Mouse (Mus musculus) midbrain, embryonic 14.5 days (tissue): ENCODE measurements around the gene Gpalpp1. TPM values are rescaled to one million over a fixed set of nuclear protein-coding genes. Genes with fewer than 3 reads are reported as not detected.

Source experiments
- ATAC-seq: fragments of 200-750 bp; cut with Nextera tagmentation; 2 replicates; pipeline ENCODE4 v1.8.0; 2017; ENCODE audit warnings: moderate number of reproducible peaks, moderate library complexity; ENCODE audit not compliant: low FRiP score, low TSS enrichment
- DNase-seq: peaks from one replicate; pipeline ENCODE4 v3.0.0-alpha.2; 2015
- H3K27ac ChIP-seq: fragments of 300-500 bp; sonication (generic); replicated peaks from 2 replicates; pipeline ENCODE4 v1.5.1; 2014; ENCODE audit warnings: mild to moderate bottlenecking, low read depth, low read length, moderate library complexity
- H3K27me3 ChIP-seq: fragments of 300-500 bp; sonication (generic); 2 replicates; pipeline ENCODE4 v1.6.1; 2014; ENCODE audit warnings: low read length, control low read depth, mixed read lengths; ENCODE audit not compliant: control insufficient read depth, insufficient read depth
- H3K36me3 ChIP-seq: fragments of 300-500 bp; sonication (generic); 2 replicates; pipeline ENCODE4 v1.6.1; 2014; ENCODE audit warnings: low read length, control low read depth; ENCODE audit not compliant: control insufficient read depth, insufficient read depth
- H3K4me1 ChIP-seq: fragments of 300-500 bp; sonication (generic); 2 replicates; pipeline ENCODE4 v1.6.1; 2014; ENCODE audit warnings: mild to moderate bottlenecking, antibody characterized with exemption, low read length, control low read depth; ENCODE audit not compliant: control insufficient read depth, insufficient read depth
- H3K4me2 ChIP-seq: fragments of 300-500 bp; sonication (generic); 2 replicates; pipeline ENCODE4 v1.6.1; 2014; ENCODE audit warnings: mild to moderate bottlenecking, low read length, moderate library complexity
- H3K4me3 ChIP-seq: fragments of 300-500 bp; sonication (generic); replicated peaks from 2 replicates; pipeline ENCODE4 v1.5.1; 2014; ENCODE audit warnings: low read depth, low read length
- H3K9ac ChIP-seq: fragments of 300-500 bp; sonication (generic); replicated peaks from 2 replicates; pipeline ENCODE4 v1.6.1; 2014; ENCODE audit warnings: mild to moderate bottlenecking, low read length, moderate library complexity
- H3K9me3 ChIP-seq: fragments of 300-500 bp; sonication (generic); 2 replicates; pipeline ENCODE4 v1.6.1; 2016; ENCODE audit warnings: low read length, control low read depth, mixed read lengths; ENCODE audit not compliant: control insufficient read depth
- WGBS: fragments of 180-500 bp; shearing (Covaris S2); extraction: QIAGEN DNeasy Blood & Tissue Kit; methylation state at CpG from one replicate; pipeline ENCODE4 v1.1.7; 2014; 5-methylcytosine and 5-hydroxymethylcytosine counted together
- polyA plus RNA-seq: library from polyadenylated mRNA; unstranded; fragments of >200 nt; fragmentation: Nextera tagmentation; extraction: Ambion mirVana; gene quantifications from 2 replicates; pipeline ENCODE4 v1.2.1, GENCODE M21; 2014

The Gpalpp1 gene
- polyA plus RNA-seq, 1 experiment from 2014 or later, result 16.2 TPM

DNA sequence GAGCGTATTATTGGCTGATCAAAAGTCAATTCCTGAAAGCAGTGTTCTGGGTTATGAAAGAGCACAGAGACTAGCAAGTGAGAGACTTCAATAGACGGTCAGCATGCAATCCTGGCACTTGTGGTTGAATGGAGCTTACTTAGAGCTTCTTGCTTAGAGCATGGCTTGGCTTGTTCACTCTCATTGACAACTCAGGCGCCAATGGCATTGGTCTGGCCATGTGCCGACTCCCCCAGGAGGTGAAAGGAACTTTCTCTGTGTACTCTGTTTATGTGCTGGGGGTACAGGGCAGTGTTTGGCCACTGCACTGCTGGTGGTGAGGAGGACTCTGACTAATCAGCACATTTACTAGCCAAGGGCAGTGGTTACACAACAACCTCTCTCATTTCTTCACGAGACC lies 51.1 kb downstream of the Gpalpp1 start:
- Histone ChIP-seq H3K27ac (no peak overlapping the region), H3K9me3 (no peaks in the 10 kb centered on the region), H3K4me3 (no peak overlapping the region), H3K9ac (no peak overlapping the region), H3K36me3 (no peaks in the 10 kb centered on the region), H3K4me1 (no peaks in the 10 kb centered on the region), H3K4me2 (no peak overlapping the region), H3K27me3 (no peaks in the 10 kb centered on the region)
- DNase-seq (no peak), ATAC-seq (no peak)
- 77% methylated on average over 5 of the region's 5 CpGs for WGBS

DNA sequence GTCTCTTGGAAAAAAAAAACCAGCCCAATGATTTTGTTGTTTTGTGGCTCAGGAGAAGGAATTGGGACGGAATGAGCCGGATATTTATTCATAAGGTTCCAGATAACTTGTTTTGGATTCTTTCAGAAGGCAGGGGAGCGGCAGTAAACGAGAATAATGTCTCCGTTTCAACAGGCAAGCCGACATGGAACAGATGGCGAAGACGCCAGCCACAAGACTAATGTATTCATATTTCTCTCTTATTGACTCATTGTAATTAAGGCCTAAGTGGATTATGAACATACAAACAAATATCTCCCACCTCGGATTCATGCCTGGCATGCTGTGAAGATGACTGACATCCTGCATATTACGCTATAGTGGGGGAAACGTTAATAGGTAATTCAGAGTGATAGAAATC lies 56.8 kb downstream of the Gpalpp1 start:
- WGBS, result 67% methylated on average over 11 of the region's 11 CpGs

DNA sequence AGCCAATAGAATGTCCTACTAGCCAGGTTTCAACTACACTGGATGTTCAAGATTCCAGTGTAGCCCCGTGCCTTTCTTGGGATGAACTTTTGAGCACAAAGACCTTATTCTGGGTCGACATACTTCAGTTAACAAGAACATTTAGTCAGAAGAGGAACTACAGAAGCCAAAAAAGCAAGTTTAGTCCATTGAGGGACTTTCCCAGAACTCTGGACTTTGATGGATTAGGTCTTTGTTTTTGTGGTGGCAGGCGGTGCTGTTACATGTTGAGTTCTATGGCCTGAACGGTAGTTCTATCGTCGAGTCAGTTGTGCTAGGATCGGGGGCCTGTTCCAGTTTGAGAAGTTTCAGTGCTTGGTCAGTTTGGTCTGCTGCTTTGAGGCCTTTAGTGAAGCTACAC lies 58.6 kb downstream of the Gpalpp1 start:
- Histone ChIP-seq H3K9ac (no peak overlapping the region), H3K36me3 (no peaks in the 10 kb centered on the region), H3K4me2 (no peak overlapping the region), H3K27me3 (no peaks in the 10 kb centered on the region), H3K9me3 (no peaks in the 10 kb centered on the region), H3K27ac (no peak overlapping the region), H3K4me3 (no peak overlapping the region), H3K4me1 (no peaks in the 10 kb centered on the region)
- WGBS, result 86% methylated on average over 7 of the region's 7 CpGs
- no peak for ATAC-seq
- no peak for DNase-seq

More for the DNA sequence above, 56.8 kb downstream of the Gpalpp1 start:
- H3K27me3 ChIP-seq, result no peaks in the 10 kb centered on the region
- H3K4me2 ChIP-seq, result no peak overlapping the region
- no peaks in the 10 kb centered on the region for H3K36me3 ChIP-seq
- H3K9ac ChIP-seq, result no peak overlapping the region
- H3K4me3 ChIP-seq, result no peak overlapping the region
- no peaks in the 10 kb centered on the region for H3K9me3 ChIP-seq
- H3K27ac ChIP-seq, result no peak overlapping the region
- ATAC-seq (no peak), DNase-seq (no peak)
- H3K4me1 ChIP-seq, result no peaks in the 10 kb centered on the region

DNA sequence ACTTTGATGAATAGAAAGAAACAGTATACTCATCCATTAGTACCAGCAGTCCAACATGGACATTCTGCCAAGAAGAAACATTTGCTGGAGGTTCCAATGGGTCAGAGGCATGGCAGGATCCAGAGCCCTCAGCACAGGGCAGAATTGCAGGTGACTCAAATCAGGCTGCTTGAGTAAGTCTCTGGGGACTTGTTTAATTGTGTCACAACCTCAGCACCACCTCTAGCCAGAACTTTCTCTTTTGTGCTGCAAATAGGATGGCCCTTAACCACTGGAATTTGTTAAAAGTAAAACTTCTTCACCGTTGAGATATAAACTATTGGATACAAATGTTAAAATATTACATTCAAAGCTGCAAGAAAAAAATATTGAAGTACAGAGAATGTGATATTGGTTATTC lies 64.8 kb downstream of the Gpalpp1 start:
- no peak for DNase-seq
- Histone ChIP-seq H3K9me3 (no peaks in the 10 kb centered on the region), H3K27me3 (no peaks in the 10 kb centered on the region), H3K9ac (no peak overlapping the region), H3K4me2 (no peak overlapping the region), H3K4me1 (no peaks in the 10 kb centered on the region), H3K4me3 (no peak overlapping the region), H3K27ac (no peak overlapping the region), H3K36me3 (no peaks in the 10 kb centered on the region)
- no peak for ATAC-seq
- 69% methylated on average over 1 of the region's 1 CpGs for WGBS

DNA sequence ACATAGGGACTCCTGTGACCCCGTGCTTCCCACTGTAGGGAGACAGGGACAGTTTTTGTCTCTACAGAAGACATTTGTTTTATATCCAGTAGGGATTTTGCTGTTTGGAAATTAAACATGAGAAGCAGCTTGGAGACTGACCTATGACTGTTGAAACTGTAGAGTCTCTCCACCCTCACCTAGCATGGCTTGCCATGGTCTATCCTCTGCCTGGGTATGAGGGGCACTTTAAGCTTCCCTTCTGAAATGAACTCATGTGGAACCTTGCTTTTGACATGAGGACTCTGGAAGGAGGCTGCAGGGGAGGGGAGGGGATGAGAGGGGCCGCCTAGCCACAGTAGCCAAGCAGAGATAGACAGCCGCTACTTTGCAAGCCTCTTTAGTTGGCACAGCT lies 66.4 kb downstream of the Gpalpp1 start:
- Histone ChIP-seq H3K27me3 (no peaks in the 10 kb centered on the region), H3K4me2 (no peak overlapping the region), H3K4me3 (no peak overlapping the region), H3K27ac (no peak overlapping the region), H3K36me3 (no peaks in the 10 kb centered on the region), H3K4me1 (no peaks in the 10 kb centered on the region), H3K9me3 (no peaks in the 10 kb centered on the region), H3K9ac (no peak overlapping the region)
- no peak for DNase-seq
- 38% methylated on average over 3 of the region's 3 CpGs for WGBS
- ATAC-seq, result no peak

DNA sequence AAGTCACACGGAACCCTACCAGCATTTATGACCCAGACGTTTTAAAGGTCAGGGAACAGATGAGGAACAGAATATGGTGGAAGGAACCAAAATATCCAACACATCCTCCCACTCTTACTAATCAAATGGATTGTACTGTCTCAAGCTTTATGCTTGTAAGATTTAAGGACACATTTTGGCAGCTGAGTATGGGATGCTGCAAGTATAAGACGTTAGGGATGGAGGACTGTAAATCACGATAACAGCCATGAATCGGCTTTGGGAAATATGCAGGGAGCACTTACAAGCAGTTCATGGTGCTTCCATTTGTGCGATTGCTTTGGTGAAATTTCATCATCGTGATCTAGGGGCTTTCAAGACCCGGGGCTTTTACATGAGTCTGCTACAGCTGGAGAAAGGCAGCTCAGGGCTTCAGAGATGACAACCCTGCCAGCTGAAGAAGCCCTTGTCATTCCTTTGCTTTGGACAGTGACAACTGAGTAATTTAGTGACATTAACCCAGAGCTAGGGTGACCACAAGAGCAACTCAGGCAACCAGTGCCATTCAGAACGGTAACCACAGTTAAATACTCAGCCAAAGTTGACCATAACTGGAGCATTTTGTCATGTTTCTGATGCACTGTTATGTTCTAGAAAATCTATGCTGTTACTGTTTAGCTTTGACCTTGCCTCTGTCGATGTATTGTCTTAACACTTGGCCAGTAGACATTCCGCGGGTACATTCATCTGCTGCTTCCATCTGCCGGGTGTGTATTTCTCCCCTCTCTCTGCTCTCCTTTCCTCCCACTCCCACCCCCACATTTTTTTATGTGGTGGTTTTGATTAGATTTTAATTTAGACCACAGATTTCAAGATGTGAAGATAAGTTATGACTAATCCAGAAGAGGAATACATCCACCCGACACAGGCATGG lies 67.1 kb downstream of the Gpalpp1 start:
- DNase-seq, result no peak
- no peaks in the 10 kb centered on the region for H3K36me3 ChIP-seq
- no peak overlapping the region for H3K4me3 ChIP-seq
- H3K9me3 ChIP-seq, result no peaks in the 10 kb centered on the region
- H3K27ac ChIP-seq, result no peak overlapping the region
- 89% methylated on average over 14 of the region's 14 CpGs for WGBS
- H3K27me3 ChIP-seq, result no peaks in the 10 kb centered on the region
- ATAC-seq, result no peak
- H3K9ac ChIP-seq, result no peak overlapping the region
- no peak overlapping the region for H3K4me2 ChIP-seq
- H3K4me1 ChIP-seq, result no peaks in the 10 kb centered on the region

Other genes starting within 250 kb of the Gpalpp1 start
- 10.0 and 10.9 TPM in 2 replicates for gene Kctd4, start 155.8 kb downstream of the Gpalpp1 start, polyA plus RNA-seq
- gene Gtf2f2, start 99.9 kb downstream of the Gpalpp1 start, polyA plus RNA-seq, result 40.1 and 44.3 TPM in 2 replicates
- 12.3 and 14.2 TPM in 2 replicates for gene Nufip1, start 131 bp upstream of the Gpalpp1 start, polyA plus RNA-seq